Mouse (Mus musculus): ENCODE measurements around the gene Pycr2.
"Not testable (repeated sequence)": the region's sequence is repeated elsewhere in the genome, so short reads cannot be mapped to it uniquely, and the experiment has no call there.

DNA sequence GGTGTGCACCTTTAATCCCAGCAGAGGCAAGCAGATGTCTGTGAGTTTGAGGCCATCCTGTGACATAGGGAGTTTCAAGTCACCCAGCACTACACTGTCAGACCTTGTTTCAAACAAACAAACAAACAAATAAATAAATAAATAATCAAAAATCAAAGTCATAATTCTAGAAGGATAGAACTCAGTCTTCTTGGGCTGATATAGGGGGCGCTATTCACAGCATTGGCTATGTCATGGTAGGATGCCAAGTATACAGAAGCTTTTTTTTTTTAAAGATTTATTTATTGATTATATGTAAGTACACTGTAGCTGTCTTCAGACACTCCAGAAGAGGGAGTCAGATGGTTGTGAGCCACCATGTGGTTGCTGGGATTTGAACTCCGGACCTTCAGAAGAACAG lies 34.7 kb downstream of the Pycr2 start:
- TF ChIP-seq POLR2A (IDR thresholded peaks at IDR 0.05; ENCODE audit: low read depth, low read length); CTCF (conservative IDR thresholded peaks at IDR 0.05; ENCODE audit: insufficient read depth, insufficient read length, low read depth, low read length): not testable (repeated sequence)

Data from kidney, adult 2 months (tissue).